Mouse (Mus musculus): ENCODE results near the gene Rcor2. TPM values are rescaled to one million over a fixed set of nuclear protein-coding genes. Genes with fewer than 3 reads are reported as not detected.

Gene Rcor2
- polyA plus RNA-seq, 1 experiment from 2014 or later, result 0.27 TPM

- Histone ChIP-seq H3K9me3 (replicated peaks; ENCODE audit: control insufficient read depth, low read length) (no peaks in the 10 kb centered on the region), H3K9ac (ENCODE audit: low read depth, low read length) (no peak overlapping the region), H3K4me2 (ENCODE audit: low read depth, low read length) (peak overlapping the region; percentile 87), H3K27me3 (ENCODE audit: control insufficient read depth, insufficient read depth, low read depth, low read length) (peaks cover 39% of the 10 kb centered on the region), H3K27ac (ENCODE audit: low read length) (no peak overlapping the region), H3K4me3 (ENCODE audit: low read depth, low read length) (peak overlapping the region; percentile 63), H3K4me1 (ENCODE audit: control insufficient read depth, low read depth, low read length) (peaks cover 25% of the 10 kb centered on the region), H3K36me3 (ENCODE audit: control insufficient read depth, insufficient read depth) (no peaks in the 10 kb centered on the region)
- 16% methylated on average over 11 of the region's 11 CpGs for WGBS (ENCODE audit: insufficient replicate concordance)
- ATAC-seq (ENCODE audit: low read depth), result no peak
These were observed 2.3 kb downstream of the Rcor2 start for GRCm38 (mm10) chr19:7269290-7270044.

GRCm38 (mm10) chr19:7273486-7273885, 6.4 kb downstream of the Rcor2 start:
- H3K4me1 ChIP-seq (ENCODE audit: control insufficient read depth, low read depth, low read length), result peaks cover 10% of the 10 kb centered on the region
- ATAC-seq (ENCODE audit: low read depth), result no peak

GRCm38 (mm10) chr19:7274326-7274990, 7.3 kb downstream of the Rcor2 start:
- WGBS (ENCODE audit: insufficient replicate concordance), result 69% methylated on average over 13 of the region's 13 CpGs
- Histone ChIP-seq H3K4me1 (ENCODE audit: control insufficient read depth, low read depth, low read length) (peaks cover 6% of the 10 kb centered on the region), H3K4me2 (ENCODE audit: low read depth, low read length) (no peak overlapping the region), H3K36me3 (ENCODE audit: control insufficient read depth, insufficient read depth) (peaks cover 14% of the 10 kb centered on the region), H3K27me3 (ENCODE audit: control insufficient read depth, insufficient read depth, low read depth, low read length) (peaks cover 3% of the 10 kb centered on the region), H3K4me3 (ENCODE audit: low read depth, low read length) (no peak overlapping the region), H3K9me3 (replicated peaks; ENCODE audit: control insufficient read depth, low read length) (no peaks in the 10 kb centered on the region), H3K27ac (ENCODE audit: low read length) (no peak overlapping the region), H3K9ac (ENCODE audit: low read depth, low read length) (no peak overlapping the region)
- no peak for ATAC-seq (ENCODE audit: low read depth)

More at GRCm38 (mm10) chr19:7273486-7273885, 6.4 kb downstream of the Rcor2 start:
- Histone ChIP-seq H3K4me2 (ENCODE audit: low read depth, low read length) (no peak overlapping the region), H3K27me3 (ENCODE audit: control insufficient read depth, insufficient read depth, low read depth, low read length) (peaks cover 12% of the 10 kb centered on the region), H3K4me3 (ENCODE audit: low read depth, low read length) (no peak overlapping the region), H3K36me3 (ENCODE audit: control insufficient read depth, insufficient read depth) (peaks cover 14% of the 10 kb centered on the region), H3K27ac (ENCODE audit: low read length) (no peak overlapping the region), H3K9me3 (replicated peaks; ENCODE audit: control insufficient read depth, low read length) (no peaks in the 10 kb centered on the region), H3K9ac (ENCODE audit: low read depth, low read length) (no peak overlapping the region)
- WGBS (ENCODE audit: insufficient replicate concordance), result 75% methylated on average over 4 of the region's 4 CpGs

GRCm38 (mm10) chr19:7275131-7275789, 8.1 kb downstream of the Rcor2 start:
- 60% methylated on average over 7 of the region's 7 CpGs for WGBS (ENCODE audit: insufficient replicate concordance)
- peaks cover 15% of the 10 kb centered on the region for H3K36me3 ChIP-seq (ENCODE audit: control insufficient read depth, insufficient read depth)
- no peak overlapping the region for H3K4me3 ChIP-seq (ENCODE audit: low read depth, low read length)
- H3K27me3 ChIP-seq (ENCODE audit: control insufficient read depth, insufficient read depth, low read depth, low read length), result no peaks in the 10 kb centered on the region
- ATAC-seq (ENCODE audit: low read depth), result no peak
- H3K4me2 ChIP-seq (ENCODE audit: low read depth, low read length), result no peak overlapping the region
- H3K4me1 ChIP-seq (ENCODE audit: control insufficient read depth, low read depth, low read length), result peaks cover 3% of the 10 kb centered on the region; the same call in 1 of the 2 replicates
- H3K9ac ChIP-seq (ENCODE audit: low read depth, low read length), result no peak overlapping the region
- no peak overlapping the region for H3K27ac ChIP-seq (ENCODE audit: low read length)
- no peaks in the 10 kb centered on the region for H3K9me3 ChIP-seq (replicated peaks; ENCODE audit: control insufficient read depth, low read length)

GRCm38 (mm10) chr19:7276053-7276659, 9.0 kb downstream of the Rcor2 start:
- Histone ChIP-seq H3K4me1 (ENCODE audit: control insufficient read depth, low read depth, low read length) (peaks cover 3% of the 10 kb centered on the region; the same call in 1 of the 2 replicates), H3K9me3 (replicated peaks; ENCODE audit: control insufficient read depth, low read length) (no peaks in the 10 kb centered on the region), H3K9ac (ENCODE audit: low read depth, low read length) (no peak overlapping the region), H3K4me2 (ENCODE audit: low read depth, low read length) (no peak overlapping the region), H3K27me3 (ENCODE audit: control insufficient read depth, insufficient read depth, low read depth, low read length) (no peaks in the 10 kb centered on the region), H3K27ac (ENCODE audit: low read length) (no peak overlapping the region), H3K36me3 (ENCODE audit: control insufficient read depth, insufficient read depth) (peaks cover 22% of the 10 kb centered on the region), H3K4me3 (ENCODE audit: low read depth, low read length) (no peak overlapping the region)
- 73% methylated on average over 7 of the region's 7 CpGs for WGBS (ENCODE audit: insufficient replicate concordance)
- ATAC-seq (ENCODE audit: low read depth), result no peak

- Histone ChIP-seq H3K36me3 (ENCODE audit: control insufficient read depth, insufficient read depth) (peaks cover 27% of the 10 kb centered on the region), H3K4me1 (ENCODE audit: control insufficient read depth, low read depth, low read length) (peaks cover 3% of the 10 kb centered on the region; the same call in 1 of the 2 replicates), H3K9me3 (replicated peaks; ENCODE audit: control insufficient read depth, low read length) (no peaks in the 10 kb centered on the region), H3K27me3 (ENCODE audit: control insufficient read depth, insufficient read depth, low read depth, low read length) (no peaks in the 10 kb centered on the region), H3K4me3 (ENCODE audit: low read depth, low read length) (no peak overlapping the region), H3K4me2 (ENCODE audit: low read depth, low read length) (no peak overlapping the region), H3K9ac (ENCODE audit: low read depth, low read length) (no peak overlapping the region), H3K27ac (ENCODE audit: low read length) (no peak overlapping the region)
- no peak for ATAC-seq (ENCODE audit: low read depth)
- WGBS (ENCODE audit: insufficient replicate concordance), result 84% methylated on average over 7 of the region's 7 CpGs
These were observed 9.7 kb downstream of the Rcor2 start for GRCm38 (mm10) chr19:7276796-7277195.

GRCm38 (mm10) chr19:7278200-7278906, 11.2 kb downstream of the Rcor2 start:
- Histone ChIP-seq H3K4me2 (ENCODE audit: low read depth, low read length) (no peak overlapping the region), H3K9ac (ENCODE audit: low read depth, low read length) (no peak overlapping the region), H3K27me3 (ENCODE audit: control insufficient read depth, insufficient read depth, low read depth, low read length) (no peaks in the 10 kb centered on the region), H3K27ac (ENCODE audit: low read length) (no peak overlapping the region), H3K4me1 (ENCODE audit: control insufficient read depth, low read depth, low read length) (peaks cover 3% of the 10 kb centered on the region; the same call in 1 of the 2 replicates), H3K4me3 (ENCODE audit: low read depth, low read length) (no peak overlapping the region), H3K9me3 (replicated peaks; ENCODE audit: control insufficient read depth, low read length) (no peaks in the 10 kb centered on the region), H3K36me3 (ENCODE audit: control insufficient read depth, insufficient read depth) (peaks cover 42% of the 10 kb centered on the region)
- WGBS (ENCODE audit: insufficient replicate concordance), result 82% methylated on average over 6 of the region's 6 CpGs
- ATAC-seq (ENCODE audit: low read depth), result no peak

- Histone ChIP-seq H3K27ac (ENCODE audit: low read length) (no peak overlapping the region), H3K27me3 (ENCODE audit: control insufficient read depth, insufficient read depth, low read depth, low read length) (no peaks in the 10 kb centered on the region), H3K4me1 (ENCODE audit: control insufficient read depth, low read depth, low read length) (peaks cover 3% of the 10 kb centered on the region; the same call in 1 of the 2 replicates), H3K4me2 (ENCODE audit: low read depth, low read length) (no peak overlapping the region), H3K9me3 (replicated peaks; ENCODE audit: control insufficient read depth, low read length) (no peaks in the 10 kb centered on the region), H3K4me3 (ENCODE audit: low read depth, low read length) (no peak overlapping the region), H3K9ac (ENCODE audit: low read depth, low read length) (no peak overlapping the region), H3K36me3 (ENCODE audit: control insufficient read depth, insufficient read depth) (peaks cover 49% of the 10 kb centered on the region)
- no peak for ATAC-seq (ENCODE audit: low read depth)
- WGBS (ENCODE audit: insufficient replicate concordance), result 63% methylated on average over 6 of the region's 6 CpGs
These were observed 12.0 kb downstream of the Rcor2 start for GRCm38 (mm10) chr19:7279114-7279513.

Data from liver, embryonic 16.5 days (tissue).